ENCODE assay signal across 11 mouse cellular contexts in genomic region chr2:131664575-131664974, GRCm38 (mm10).
"Had no signal": no experiment of that assay in that cellular context is flagged by ENCODE, and none has a peak within 500 bp of the region (broad histone marks: within the 10 kb centered on the region; RNA-seq: fewer than 3 reads in every experiment).

No protein-coding gene starts in this region.

- H3K4me3 ChIP-seq: intestine, embryonic 15.5 days; kidney, embryonic 15.5 days; limb, embryonic 13.5 days; liver, embryonic 15.5 days; midbrain, embryonic 13.5 days; stomach, embryonic 15.5 days had no signal

- DNase-seq: kidney, adult 18-20 months; kidney, postnatal 14 days; lung, adult 2 months; lung, postnatal 36 days; thymus, postnatal 4 days had no signal

- H3K27ac ChIP-seq: intestine, embryonic 15.5 days; kidney, embryonic 15.5 days; limb, embryonic 13.5 days; liver, embryonic 15.5 days; midbrain, embryonic 13.5 days; stomach, embryonic 15.5 days had no signal

- H3K4me1 ChIP-seq: intestine, embryonic 15.5 days; kidney, embryonic 15.5 days; limb, embryonic 13.5 days; liver, embryonic 15.5 days; midbrain, embryonic 13.5 days; stomach, embryonic 15.5 days had no signal
